Mouse (Mus musculus) kidney, adult 2 months (tissue): ENCODE measurements at regions not wholly inside any gene's neighbourhood (a gene's known extent, or its start where the extent isn't known, plus 50 kb on each side); places are given as distances from the start of the nearest gene placed in this dataset.

Experiments
- DNase-seq: peaks from one replicate; pipeline ENCODE4 v3.0.0; 2021
- H3K27ac ChIP-seq: fragments of 200-500 bp; 2 replicates; pipeline ENCODE4 v1.5.1; 2012; ENCODE audit warnings: low read depth, low read length, control low read depth, inconsistent platforms; ENCODE audit not compliant: insufficient read depth
- H3K27me3 ChIP-seq: fragments of 200-500 bp; replicated peaks from 2 replicates; pipeline ENCODE4 v1.6.1; 2012; ENCODE audit warnings: mild to moderate bottlenecking, moderate library complexity, low read length, inconsistent platforms; ENCODE audit not compliant: control insufficient read depth, insufficient read depth
- H3K36me3 ChIP-seq: fragments of 200-500 bp; 2 replicates; pipeline ENCODE4 v1.6.1; 2012; ENCODE audit warnings: mild to moderate bottlenecking, moderate library complexity, low read length, inconsistent platforms; ENCODE audit not compliant: control insufficient read depth, insufficient read depth
- H3K4me1 ChIP-seq: fragments of 200-500 bp; 2 replicates; pipeline ENCODE4 v1.6.1; 2011; ENCODE audit warnings: low read length; ENCODE audit not compliant: control insufficient read depth, insufficient read depth
- H3K4me3 ChIP-seq: fragments of 200-500 bp; 2 replicates; pipeline ENCODE4 v1.5.1; 2011; ENCODE audit warnings: mild to moderate bottlenecking, low read depth, low read length, control low read depth; ENCODE audit not compliant: insufficient read depth
- CTCF ChIP-seq: fragments of 200-500 bp; conservative IDR thresholded peaks from 2 replicates; pipeline ENCODE4 v1.5.1; 2011; ENCODE audit warnings: low read depth, mild to moderate bottlenecking, control low read depth, low read length, moderate library complexity, mixed read lengths; ENCODE audit not compliant: insufficient read depth, insufficient read length
- POLR2A ChIP-seq: fragments of 200-500 bp; IDR thresholded peaks from one replicate; pipeline ENCODE4 v1.6.1; 2011; ENCODE audit warnings: low read depth, low read length, control low read depth
- WGBS: fragments of 180-500 bp; shearing (Covaris S2); methylation state at CpG from one replicate; pipeline ENCODE4 v1.1.7; 2018; 5-methylcytosine and 5-hydroxymethylcytosine counted together

DNA sequence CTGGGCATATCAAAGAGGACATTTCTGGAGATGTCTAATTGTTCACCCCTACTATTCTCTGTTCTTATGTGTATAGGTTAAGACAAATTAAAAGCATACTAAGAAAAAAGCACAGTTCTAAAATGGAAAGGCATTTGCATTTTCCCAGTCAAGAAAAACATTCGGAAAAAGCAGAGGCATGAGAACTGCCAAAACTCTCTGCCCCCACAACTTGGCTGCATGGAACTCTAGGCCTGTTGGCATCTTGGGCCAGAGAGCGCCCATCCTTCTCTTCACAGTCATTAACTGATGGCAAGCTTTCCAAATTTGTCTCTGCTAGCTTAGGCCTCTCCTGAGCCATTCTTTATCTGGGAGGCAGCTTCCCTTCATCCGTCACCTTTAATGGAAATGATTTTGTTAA lies 281.6 kb downstream of the Tex13c3 start:
- Histone ChIP-seq H3K4me3 (no peak overlapping the region), H3K4me1 (no peaks in the 10 kb centered on the region), H3K27ac (no peak overlapping the region), H3K27me3 (no peaks in the 10 kb centered on the region), H3K36me3 (no peaks in the 10 kb centered on the region)
- DNase-seq = no peak
- 93% methylated on average over 3 of the region's 3 CpGs for WGBS
- no peak for TF ChIP-seq POLR2A
- TF ChIP-seq CTCF = no peak

- WGBS = 38% methylated on average over 2 of the region's 2 CpGs
- no peak overlapping the region for H3K4me3 ChIP-seq
- DNase-seq = no peak
Measured at GRCm38 (mm10) chrX:19168983-19169382, 312.1 kb downstream of the Tex13c3 start.

DNA sequence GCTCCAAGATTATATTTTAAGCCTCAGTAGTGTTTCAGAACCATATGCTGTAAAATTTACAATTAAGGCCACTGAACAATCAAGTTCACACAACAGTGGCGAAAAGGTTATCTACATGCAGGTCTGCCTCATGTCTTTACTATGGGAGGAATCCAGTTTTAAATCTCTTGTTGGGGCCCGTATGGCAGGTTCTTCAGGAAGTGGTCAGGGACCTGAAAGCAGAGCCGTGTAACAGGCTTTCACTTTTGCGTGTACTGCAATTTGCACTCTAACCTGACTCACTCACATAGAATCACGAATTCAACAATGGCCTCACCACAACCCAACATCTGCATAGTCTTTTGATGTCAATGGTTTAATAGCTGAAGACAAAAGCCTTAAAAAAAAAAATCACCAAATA lies 312.6 kb downstream of the Tex13c3 start:
- Histone ChIP-seq H3K27me3 (no peaks in the 10 kb centered on the region), H3K4me1 (no peaks in the 10 kb centered on the region; the same call in 1 of the 2 replicates), H3K36me3 (no peaks in the 10 kb centered on the region), H3K4me3 (no peak overlapping the region), H3K27ac (no peak overlapping the region)
- no peak for DNase-seq
- TF ChIP-seq CTCF = no peak
- TF ChIP-seq POLR2A = no peak
- 46% methylated on average over 5 of the region's 5 CpGs for WGBS

More at GRCm38 (mm10) chrX:19168983-19169382, 312.1 kb downstream of the Tex13c3 start:
- TF ChIP-seq CTCF (no peak), POLR2A (no peak)
- H3K36me3 ChIP-seq = no peaks in the 10 kb centered on the region
- no peaks in the 10 kb centered on the region; the same call in 1 of the 2 replicates for H3K4me1 ChIP-seq
- H3K27me3 ChIP-seq = no peaks in the 10 kb centered on the region
- H3K27ac ChIP-seq = no peak overlapping the region

DNA sequence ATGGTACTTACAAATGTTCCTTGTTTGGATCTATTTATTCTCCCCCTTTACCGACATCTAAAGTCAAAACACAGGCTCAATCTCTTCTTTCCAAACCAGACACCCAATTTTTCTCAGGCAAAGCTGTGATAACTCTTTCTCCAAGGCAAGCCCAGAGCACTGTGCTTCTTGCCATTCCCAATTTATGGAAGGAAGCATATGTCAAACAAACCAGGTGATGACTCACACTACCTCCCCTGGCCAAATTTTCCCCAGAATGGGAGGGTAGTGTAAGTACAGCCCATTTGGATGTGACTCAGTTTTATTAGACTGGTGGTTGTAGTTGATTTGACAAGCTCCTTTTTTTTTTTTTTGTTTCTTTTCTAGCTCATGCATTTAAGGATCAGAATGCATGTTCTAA lies 313.0 kb downstream of the Tex13c3 start:
- 61% methylated on average over 1 of the region's 1 CpGs for WGBS
- Histone ChIP-seq H3K4me3 (no peak overlapping the region), H3K27me3 (no peaks in the 10 kb centered on the region), H3K36me3 (no peaks in the 10 kb centered on the region), H3K27ac (peak overlapping the region; percentile 84), H3K4me1 (no peaks in the 10 kb centered on the region; the same call in 1 of the 2 replicates)
- TF ChIP-seq POLR2A (no peak), CTCF (no peak)
- peak; percentile 21 for DNase-seq

GRCm38 (mm10) chrX:19167121-19167853 lies 313.8 kb downstream of the Tex13c3 start:
- H3K27ac ChIP-seq = peak overlapping the region; percentile 92
- DNase-seq = peak; percentile 83
- WGBS = under 1% methylated on average over 12 of the region's 12 CpGs

DNA sequence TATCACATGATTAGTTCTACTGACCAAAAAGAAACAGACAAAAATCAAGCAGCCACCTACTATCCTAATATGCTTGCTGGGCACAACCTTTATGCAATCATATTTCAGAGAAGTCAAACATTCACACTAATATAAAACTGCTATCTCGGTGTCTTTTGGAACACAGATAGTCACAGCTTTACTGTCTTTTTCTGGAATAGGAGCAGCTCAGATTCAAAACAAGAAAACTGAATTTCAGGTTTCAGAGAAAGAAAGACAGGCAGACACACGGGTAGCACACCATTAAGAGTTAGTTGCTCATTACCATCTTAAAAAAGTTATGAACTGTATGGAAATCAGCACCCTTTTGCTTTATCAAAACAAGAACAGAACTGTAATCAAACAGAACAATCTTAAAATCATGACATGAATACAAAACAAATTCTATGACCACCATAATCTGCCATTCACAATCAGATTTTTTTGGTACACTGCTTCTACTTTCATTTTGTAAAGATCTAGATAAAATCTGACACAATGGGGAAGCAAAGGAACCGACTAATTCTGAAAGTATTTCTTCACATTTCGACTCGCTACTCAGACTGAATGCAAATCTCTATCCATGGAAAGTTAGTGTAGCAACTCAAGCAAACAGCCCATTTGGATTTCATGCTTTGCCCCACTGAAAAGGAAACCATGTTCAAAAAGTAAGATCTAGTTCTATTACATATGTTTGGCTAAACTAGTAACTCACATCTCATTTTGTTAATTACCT lies 315.1 kb downstream of the Tex13c3 start:
- Histone ChIP-seq H3K27ac (peak overlapping the region; percentile 56; the same call in 1 of the 2 replicates), H3K4me1 (no peaks in the 10 kb centered on the region; the same call in 1 of the 2 replicates), H3K36me3 (no peaks in the 10 kb centered on the region), H3K27me3 (no peaks in the 10 kb centered on the region), H3K4me3 (peak overlapping the region; percentile 39)
- 2% methylated on average over 5 of the region's 5 CpGs for WGBS
- DNase-seq = peak; percentile 38
- TF ChIP-seq CTCF = no peak
- no peak for TF ChIP-seq POLR2A

More at GRCm38 (mm10) chrX:19167121-19167853, 313.8 kb downstream of the Tex13c3 start:
- Histone ChIP-seq H3K36me3 (no peaks in the 10 kb centered on the region), H3K4me3 (peak overlapping the region; percentile 56), H3K4me1 (no peaks in the 10 kb centered on the region; the same call in 1 of the 2 replicates), H3K27me3 (no peaks in the 10 kb centered on the region)
- TF ChIP-seq CTCF (no peak), POLR2A (no peak)

- 77% methylated on average over 5 of the region's 5 CpGs for WGBS
- H3K36me3 ChIP-seq = no peaks in the 10 kb centered on the region
- no peaks in the 10 kb centered on the region for H3K27me3 ChIP-seq
- no peak overlapping the region for H3K4me3 ChIP-seq
- no peak for DNase-seq
- H3K4me1 ChIP-seq = no peaks in the 10 kb centered on the region; the same call in 1 of the 2 replicates
- TF ChIP-seq POLR2A (no peak), CTCF (no peak)
- no peak overlapping the region for H3K27ac ChIP-seq
Measured at GRCm38 (mm10) chrX:19164151-19164550, 317.0 kb downstream of the Tex13c3 start.
